Mouse (Mus musculus): ENCODE results near the gene Pdk2. TPM values are rescaled to one million over a fixed set of nuclear protein-coding genes. Genes with fewer than 3 reads are reported as not detected.

Gene Pdk2
- polyA plus RNA-seq, 2 experiments, result 29.6 to 34.9 TPM

DNA sequence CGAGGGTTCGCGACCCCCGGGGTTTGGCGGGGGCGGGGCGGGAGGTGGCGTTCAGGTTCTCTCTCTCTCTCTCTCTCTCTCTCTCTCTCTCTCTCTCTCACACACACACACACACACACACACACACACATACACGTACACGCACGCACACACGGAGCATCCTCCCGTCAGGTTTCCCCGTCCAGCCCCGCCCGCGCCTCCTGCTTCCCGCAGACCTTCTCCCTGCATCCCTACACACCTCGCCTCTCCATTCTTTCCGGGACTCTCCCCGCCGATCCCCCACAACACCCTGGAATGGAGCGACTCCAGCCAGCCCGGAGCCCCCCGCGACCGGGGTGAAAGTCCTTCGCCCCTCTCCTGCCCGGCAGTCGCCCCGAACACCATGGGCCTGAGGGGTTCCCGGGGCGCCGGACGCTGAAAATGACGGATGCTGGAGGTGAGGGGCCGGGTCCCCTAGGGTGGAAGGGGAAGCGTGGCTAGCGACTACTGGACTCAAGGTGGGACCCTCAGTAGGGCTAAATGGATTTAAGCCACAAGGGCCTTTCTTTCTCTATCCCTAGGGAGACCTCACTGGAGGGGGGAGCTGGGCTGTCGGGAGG lies 30.9 kb downstream of the Pdk2 start:
- TF ChIP-seq POLR2A (IDR thresholded peaks at IDR 0.05; ENCODE audit: borderline replicate concordance, extremely low read depth, insufficient read depth, insufficient read length), result no peak
- H3K9ac ChIP-seq (ENCODE audit: low read depth, low read length, severe bottlenecking), result peak overlapping the region; percentile 90
- H3K4me1 ChIP-seq (ENCODE audit: control insufficient read depth, insufficient read depth, low read length), result peaks cover 44% of the 10 kb centered on the region
- ATAC-seq (ENCODE audit: low FRiP score, low read depth), result peak; percentile 35; the same call in 1 of the 2 replicates
- peak overlapping the region; percentile 85 for H3K4me3 ChIP-seq (replicated peaks; ENCODE audit: low read length)
- H3K36me3 ChIP-seq (ENCODE audit: control insufficient read depth, insufficient read depth, low read length), result peaks cover 21% of the 10 kb centered on the region
- WGBS, result under 1% methylated on average over 32 of the region's 40 CpGs
- no peaks in the 10 kb centered on the region for H3K27me3 ChIP-seq (ENCODE audit: control insufficient read depth, insufficient read depth, low read length)
- H3K27ac ChIP-seq (replicated peaks; ENCODE audit: low read depth, low read length), result peak overlapping the region; percentile 92
- H3K9me3 ChIP-seq (ENCODE audit: control insufficient read depth, low read length), result no peaks in the 10 kb centered on the region
- DNase-seq (ENCODE audit: low spot score), result no peak
- peak overlapping the region; percentile 90 for H3K4me2 ChIP-seq (replicated peaks; ENCODE audit: low read depth, low read length, severe bottlenecking)

GRCm38 (mm10) chr11:95009629-95010014 lies 31.5 kb downstream of the Pdk2 start, which contains the start of gene Samd14:
Gene Samd14, plus strand, starts transcription at chr11:95009879.
- H3K27ac ChIP-seq (replicated peaks; ENCODE audit: low read depth, low read length), result peak within 1 kb of the TSS; percentile 92
- ATAC-seq (ENCODE audit: low FRiP score, low read depth), result peak; percentile 80
- peak within 1 kb of the TSS; percentile 90 for H3K4me2 ChIP-seq (replicated peaks; ENCODE audit: low read depth, low read length, severe bottlenecking)
- WGBS, result 0% methylated on average over 17 of the region's 32 CpGs
- DNase-seq (ENCODE audit: low spot score), result peak; percentile 78
- peaks cover 44% of the 10 kb centered on the region for H3K4me1 ChIP-seq (ENCODE audit: control insufficient read depth, insufficient read depth, low read length)
- H3K36me3 ChIP-seq (ENCODE audit: control insufficient read depth, insufficient read depth, low read length), result peaks cover 22% of the 10 kb centered on the region
- TF ChIP-seq POLR2A (IDR thresholded peaks at IDR 0.05; ENCODE audit: borderline replicate concordance, extremely low read depth, insufficient read depth, insufficient read length), result peak; percentile 67; the same call in 1 of the 2 replicates
- H3K9ac ChIP-seq (ENCODE audit: low read depth, low read length, severe bottlenecking), result peak within 1 kb of the TSS; percentile 90
- H3K27me3 ChIP-seq (ENCODE audit: control insufficient read depth, insufficient read depth, low read length), result no peaks in the 10 kb centered on the region
- H3K4me3 ChIP-seq (replicated peaks; ENCODE audit: low read length), result peak within 1 kb of the TSS; percentile 85
- H3K9me3 ChIP-seq (ENCODE audit: control insufficient read depth, low read length), result no peaks in the 10 kb centered on the region

- H3K27me3 ChIP-seq (ENCODE audit: control insufficient read depth, insufficient read depth, low read length), result no peaks in the 10 kb centered on the region
- H3K9ac ChIP-seq (ENCODE audit: low read depth, low read length, severe bottlenecking), result peak overlapping the region; percentile 90
- DNase-seq (ENCODE audit: low spot score), result peak; percentile 47
- H3K9me3 ChIP-seq (ENCODE audit: control insufficient read depth, low read length), result no peaks in the 10 kb centered on the region
- no peak for TF ChIP-seq POLR2A (IDR thresholded peaks at IDR 0.05; ENCODE audit: borderline replicate concordance, extremely low read depth, insufficient read depth, insufficient read length)
- peaks cover 22% of the 10 kb centered on the region for H3K36me3 ChIP-seq (ENCODE audit: control insufficient read depth, insufficient read depth, low read length)
- peaks cover 44% of the 10 kb centered on the region for H3K4me1 ChIP-seq (ENCODE audit: control insufficient read depth, insufficient read depth, low read length)
- peak overlapping the region; percentile 92 for H3K27ac ChIP-seq (replicated peaks; ENCODE audit: low read depth, low read length)
- peak overlapping the region; percentile 85 for H3K4me3 ChIP-seq (replicated peaks; ENCODE audit: low read length)
- WGBS, result 29% methylated on average over 15 of the region's 15 CpGs
- H3K4me2 ChIP-seq (replicated peaks; ENCODE audit: low read depth, low read length, severe bottlenecking), result peak overlapping the region; percentile 90
- ATAC-seq (ENCODE audit: low FRiP score, low read depth), result peak; percentile 44
These were observed 32.2 kb downstream of the Pdk2 start for GRCm38 (mm10) chr11:95008661-95009628.

- DNase-seq (ENCODE audit: low spot score), result no peak
- H3K27ac ChIP-seq (replicated peaks; ENCODE audit: low read depth, low read length), result no peak overlapping the region
- H3K36me3 ChIP-seq (ENCODE audit: control insufficient read depth, insufficient read depth, low read length), result peaks cover 36% of the 10 kb centered on the region
- no peaks in the 10 kb centered on the region for H3K9me3 ChIP-seq (ENCODE audit: control insufficient read depth, low read length)
- ATAC-seq (ENCODE audit: low FRiP score, low read depth), result no peak
- H3K4me2 ChIP-seq (replicated peaks; ENCODE audit: low read depth, low read length, severe bottlenecking), result 0 out of 2 replicates have a peak overlapping the region, but pooled peaks have one; percentile 73
- H3K27me3 ChIP-seq (ENCODE audit: control insufficient read depth, insufficient read depth, low read length), result no peaks in the 10 kb centered on the region
- no peak overlapping the region for H3K4me3 ChIP-seq (replicated peaks; ENCODE audit: low read length)
- H3K4me1 ChIP-seq (ENCODE audit: control insufficient read depth, insufficient read depth, low read length), result peaks cover 36% of the 10 kb centered on the region
- no peak for TF ChIP-seq POLR2A (IDR thresholded peaks at IDR 0.05; ENCODE audit: borderline replicate concordance, extremely low read depth, insufficient read depth, insufficient read length)
- H3K9ac ChIP-seq (ENCODE audit: low read depth, low read length, severe bottlenecking), result no peak overlapping the region
- WGBS, result 65% methylated on average over 3 of the region's 3 CpGs
These were observed 33.7 kb downstream of the Pdk2 start for GRCm38 (mm10) chr11:95007418-95007817.

DNA sequence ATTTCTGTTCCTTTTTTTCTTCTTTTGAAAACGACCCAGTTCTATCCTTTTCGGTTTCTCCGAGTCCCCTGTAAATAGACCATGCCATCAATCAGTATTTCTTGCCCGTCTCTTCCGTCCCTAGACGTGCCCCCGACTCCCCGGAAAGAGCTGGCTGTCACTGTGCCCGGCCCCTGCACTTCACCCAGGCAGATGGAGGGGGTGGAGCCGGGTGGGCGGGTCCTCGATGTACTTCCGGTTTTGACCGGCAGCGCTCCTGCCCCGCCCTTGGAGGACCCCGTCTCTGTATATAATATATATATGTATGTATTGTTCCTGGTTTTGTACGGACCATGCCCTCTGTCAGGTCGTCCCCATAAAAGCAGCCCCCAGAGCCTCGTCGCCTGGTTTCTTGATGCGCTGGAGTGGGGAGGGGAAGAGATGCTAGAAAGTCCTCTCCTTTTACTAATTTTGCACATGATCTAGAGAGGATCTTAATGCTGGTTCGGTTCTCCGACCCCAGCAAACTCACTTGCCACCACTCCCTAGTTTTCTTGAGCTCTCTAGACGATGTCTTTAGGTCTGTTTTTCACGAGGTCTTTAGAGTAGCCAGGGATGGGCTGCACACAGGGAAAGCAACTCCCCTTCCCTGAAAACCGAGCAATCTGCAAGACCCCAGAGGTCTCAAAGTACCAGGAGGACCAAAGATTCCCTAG lies 34.5 kb downstream of the Pdk2 start:
- ATAC-seq (ENCODE audit: low FRiP score, low read depth), result peak; percentile 67
- 0 out of 2 replicates have a peak, but pooled peaks have one; percentile 36 for TF ChIP-seq POLR2A (IDR thresholded peaks at IDR 0.05; ENCODE audit: borderline replicate concordance, extremely low read depth, insufficient read depth, insufficient read length)
- Histone ChIP-seq H3K4me3 (replicated peaks; ENCODE audit: low read length) (peak overlapping the region; percentile 37), H3K27ac (replicated peaks; ENCODE audit: low read depth, low read length) (peak overlapping the region; percentile 56; the same call in 1 of the 2 replicates), H3K4me1 (ENCODE audit: control insufficient read depth, insufficient read depth, low read length) (peaks cover 29% of the 10 kb centered on the region), H3K9ac (ENCODE audit: low read depth, low read length, severe bottlenecking) (peak overlapping the region; percentile 53), H3K27me3 (ENCODE audit: control insufficient read depth, insufficient read depth, low read length) (no peaks in the 10 kb centered on the region), H3K36me3 (ENCODE audit: control insufficient read depth, insufficient read depth, low read length) (peaks cover 43% of the 10 kb centered on the region), H3K9me3 (ENCODE audit: control insufficient read depth, low read length) (no peaks in the 10 kb centered on the region), H3K4me2 (replicated peaks; ENCODE audit: low read depth, low read length, severe bottlenecking) (peak overlapping the region; percentile 73)
- peak; percentile 81 for DNase-seq (ENCODE audit: low spot score)
- WGBS, result 4% methylated on average over 27 of the region's 27 CpGs

Measured in limb, embryonic 14.5 days (tissue).